Mouse (Mus musculus) heart, embryonic 13.5 days (tissue): ENCODE measurements around the gene Mxd4. TPM values are rescaled to one million over a fixed set of nuclear protein-coding genes. Genes with fewer than 3 reads are reported as not detected.

ENCODE experiments used
- ATAC-seq: fragments of 200-750 bp; cut with Nextera tagmentation; 2 replicates; pipeline ENCODE4 v1.8.0; 2017; ENCODE audit warnings: moderate TSS enrichment; ENCODE audit not compliant: insufficient number of reproducible peaks, low FRiP score, low TSS enrichment; ENCODE audit errors: extremely low read depth
- H3K27ac ChIP-seq: fragments of 300-500 bp; sonication (generic); replicated peaks from 2 replicates; pipeline ENCODE4 v1.5.1; 2015; ENCODE audit warnings: moderate library complexity, mild to moderate bottlenecking, inconsistent platforms
- H3K27me3 ChIP-seq: fragments of 300-500 bp; sonication (generic); replicated peaks from 2 replicates; pipeline ENCODE4 v1.6.1; 2015; ENCODE audit warnings: mild to moderate bottlenecking, inconsistent platforms
- H3K36me3 ChIP-seq: fragments of 300-500 bp; sonication (generic); 2 replicates; pipeline ENCODE4 v1.6.1; 2015; ENCODE audit warnings: mild to moderate bottlenecking, inconsistent platforms
- H3K4me1 ChIP-seq: fragments of 300-500 bp; sonication (generic); 2 replicates; pipeline ENCODE4 v1.6.1; 2015; ENCODE audit warnings: inconsistent platforms
- H3K4me2 ChIP-seq: fragments of 300-500 bp; sonication (generic); 2 replicates; pipeline ENCODE4 v1.6.1; 2015; ENCODE audit warnings: inconsistent platforms, mild to moderate bottlenecking, moderate library complexity
- H3K4me3 ChIP-seq: fragments of 300-500 bp; sonication (generic); 2 replicates; pipeline ENCODE4 v1.5.1; 2015; ENCODE audit warnings: moderate library complexity, mild to moderate bottlenecking, inconsistent platforms
- H3K9ac ChIP-seq: fragments of 300-500 bp; sonication (generic); 2 replicates; pipeline ENCODE4 v1.6.1; 2015; ENCODE audit warnings: inconsistent platforms, mild to moderate bottlenecking, moderate library complexity
- H3K9me3 ChIP-seq: fragments of 300-500 bp; sonication (generic); 2 replicates; pipeline ENCODE4 v1.6.1; 2016; ENCODE audit warnings: inconsistent platforms
- WGBS: fragments of 180-500 bp; shearing (Covaris S2); methylation state at CpG from one replicate; pipeline ENCODE4 v1.1.7; 2015; ENCODE audit warnings: mixed read lengths; 5-methylcytosine and 5-hydroxymethylcytosine counted together
- polyA plus RNA-seq: library from polyadenylated mRNA; unstranded; fragments of >200 nt; fragmentation: Nextera tagmentation; extraction: Ambion mirVana; gene quantifications from 2 replicates; pipeline ENCODE4 v1.2.1, GENCODE M21; 2015

Gene Mxd4
- polyA plus RNA-seq, result 23.1 and 23.6 TPM in 2 replicates

- Histone ChIP-seq H3K4me2 (peak within 1 kb of the TSS; percentile 93), H3K27ac (peak within 1 kb of the TSS; percentile 96), H3K9ac (peak within 1 kb of the TSS; percentile 96), H3K36me3 (peaks cover 3% of the 10 kb centered on the region; the same call in 1 of the 2 replicates), H3K9me3 (no peaks in the 10 kb centered on the region), H3K4me3 (peak within 1 kb of the TSS; percentile 96), H3K27me3 (no peaks in the 10 kb centered on the region), H3K4me1 (peaks cover 67% of the 10 kb centered on the region)
- ATAC-seq, result peak; percentile 97
- under 1% methylated on average over 60 of the region's 60 CpGs for WGBS
These were observed at the start of gene Mxd4 for GRCm38 (mm10) chr5:34187601-34188316. Gene Mxd4 (minus strand): TSS chr5:34187720.

DNA sequence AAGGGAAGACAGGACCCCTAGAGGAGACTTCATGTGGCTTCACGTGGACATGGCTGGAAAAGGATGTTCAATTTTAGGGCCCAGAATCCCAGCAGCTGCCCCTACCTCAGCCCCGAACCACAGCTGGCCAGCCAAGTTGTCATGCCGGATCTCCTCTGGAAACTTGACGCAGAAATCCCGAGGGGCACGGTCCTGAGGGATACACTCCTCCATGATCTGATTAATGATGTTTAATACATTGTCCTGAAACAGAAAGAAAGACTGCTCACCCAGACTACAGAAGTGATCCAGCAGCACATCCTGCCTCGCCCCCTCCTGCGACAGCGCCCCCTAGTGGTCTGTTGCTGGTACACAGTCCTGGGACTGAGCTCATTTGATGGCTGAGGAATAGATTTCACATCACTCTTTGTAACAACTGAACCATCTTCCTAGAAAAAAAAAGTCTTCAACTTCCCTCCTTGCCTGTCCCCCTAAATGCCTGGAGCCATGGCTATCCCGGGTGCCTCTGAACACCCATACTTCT lies 48.4 kb upstream of the Mxd4 start:
- H3K27me3 ChIP-seq, result peaks cover 52% of the 10 kb centered on the region
- no peak for ATAC-seq
- 53% methylated on average over 10 of the region's 10 CpGs for WGBS
- no peak overlapping the region for H3K9ac ChIP-seq
- H3K4me3 ChIP-seq, result no peak overlapping the region
- H3K9me3 ChIP-seq, result no peaks in the 10 kb centered on the region
- no peaks in the 10 kb centered on the region for H3K4me1 ChIP-seq
- no peak overlapping the region for H3K27ac ChIP-seq
- H3K36me3 ChIP-seq, result no peaks in the 10 kb centered on the region
- no peak overlapping the region for H3K4me2 ChIP-seq

- no peak overlapping the region for H3K4me2 ChIP-seq
These were observed 47.5 kb upstream of the Mxd4 start for GRCm38 (mm10) chr5:34235056-34235455.

DNA sequence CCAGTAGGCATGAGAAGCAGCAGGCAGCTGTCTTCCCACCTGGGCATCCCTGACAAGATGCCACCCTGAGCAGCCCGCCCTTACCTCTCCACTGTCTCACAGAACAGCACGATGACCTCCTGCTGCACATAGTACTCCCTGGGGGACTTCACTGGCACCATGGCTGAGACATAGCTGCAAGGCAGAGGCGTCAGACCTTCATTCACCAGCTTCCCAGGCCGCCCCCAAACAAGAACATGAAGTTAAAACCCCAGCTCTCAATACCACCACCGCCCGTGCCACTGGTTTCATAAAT lies 45.6 kb upstream of the Mxd4 start:
- peaks cover 52% of the 10 kb centered on the region for H3K27me3 ChIP-seq
- H3K4me2 ChIP-seq, result no peak overlapping the region
- H3K4me1 ChIP-seq, result peaks cover 10% of the 10 kb centered on the region
- 75% methylated on average over 6 of the region's 6 CpGs for WGBS
- no peak overlapping the region for H3K4me3 ChIP-seq
- no peaks in the 10 kb centered on the region for H3K36me3 ChIP-seq
- H3K9me3 ChIP-seq, result no peaks in the 10 kb centered on the region
- H3K27ac ChIP-seq, result no peak overlapping the region
- no peak for ATAC-seq
- no peak overlapping the region for H3K9ac ChIP-seq

More at GRCm38 (mm10) chr5:34235056-34235455, 47.5 kb upstream of the Mxd4 start:
- Histone ChIP-seq H3K27ac (no peak overlapping the region), H3K9ac (no peak overlapping the region), H3K4me3 (no peak overlapping the region), H3K27me3 (peaks cover 52% of the 10 kb centered on the region), H3K9me3 (no peaks in the 10 kb centered on the region), H3K4me1 (peaks cover 7% of the 10 kb centered on the region), H3K36me3 (no peaks in the 10 kb centered on the region)
- no peak for ATAC-seq
- 46% methylated on average over 4 of the region's 4 CpGs for WGBS

- Histone ChIP-seq H3K9me3 (no peaks in the 10 kb centered on the region), H3K27ac (no peak overlapping the region), H3K27me3 (peaks cover 50% of the 10 kb centered on the region), H3K9ac (no peak overlapping the region), H3K4me1 (peaks cover 10% of the 10 kb centered on the region), H3K36me3 (no peaks in the 10 kb centered on the region), H3K4me3 (no peak overlapping the region), H3K4me2 (no peak overlapping the region)
- ATAC-seq, result no peak
- 70% methylated on average over 8 of the region's 8 CpGs for WGBS
These were observed 45.1 kb upstream of the Mxd4 start for GRCm38 (mm10) chr5:34232481-34233220.

DNA sequence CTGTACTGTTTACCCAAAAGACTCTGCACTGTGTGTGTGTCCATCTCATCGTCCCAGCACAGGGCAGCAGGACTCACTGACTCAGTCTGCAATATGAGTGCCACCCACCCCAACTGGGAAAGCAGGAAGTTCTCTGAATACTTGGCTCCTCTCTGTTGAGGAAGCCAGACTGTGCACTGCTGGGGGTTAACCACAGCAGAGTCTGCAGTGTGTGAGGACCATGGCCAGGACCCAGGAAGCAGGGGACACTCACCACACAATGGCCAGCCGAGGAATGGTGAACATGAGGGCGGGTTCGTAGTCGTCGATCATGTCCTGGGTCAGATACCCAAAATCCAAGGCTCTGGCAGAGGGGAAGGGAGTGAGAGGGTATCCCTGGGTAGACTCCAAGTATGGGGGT lies 44.4 kb upstream of the Mxd4 start:
- ATAC-seq, result no peak
- H3K4me1 ChIP-seq, result peaks cover 10% of the 10 kb centered on the region
- WGBS, result 86% methylated on average over 6 of the region's 6 CpGs

DNA sequence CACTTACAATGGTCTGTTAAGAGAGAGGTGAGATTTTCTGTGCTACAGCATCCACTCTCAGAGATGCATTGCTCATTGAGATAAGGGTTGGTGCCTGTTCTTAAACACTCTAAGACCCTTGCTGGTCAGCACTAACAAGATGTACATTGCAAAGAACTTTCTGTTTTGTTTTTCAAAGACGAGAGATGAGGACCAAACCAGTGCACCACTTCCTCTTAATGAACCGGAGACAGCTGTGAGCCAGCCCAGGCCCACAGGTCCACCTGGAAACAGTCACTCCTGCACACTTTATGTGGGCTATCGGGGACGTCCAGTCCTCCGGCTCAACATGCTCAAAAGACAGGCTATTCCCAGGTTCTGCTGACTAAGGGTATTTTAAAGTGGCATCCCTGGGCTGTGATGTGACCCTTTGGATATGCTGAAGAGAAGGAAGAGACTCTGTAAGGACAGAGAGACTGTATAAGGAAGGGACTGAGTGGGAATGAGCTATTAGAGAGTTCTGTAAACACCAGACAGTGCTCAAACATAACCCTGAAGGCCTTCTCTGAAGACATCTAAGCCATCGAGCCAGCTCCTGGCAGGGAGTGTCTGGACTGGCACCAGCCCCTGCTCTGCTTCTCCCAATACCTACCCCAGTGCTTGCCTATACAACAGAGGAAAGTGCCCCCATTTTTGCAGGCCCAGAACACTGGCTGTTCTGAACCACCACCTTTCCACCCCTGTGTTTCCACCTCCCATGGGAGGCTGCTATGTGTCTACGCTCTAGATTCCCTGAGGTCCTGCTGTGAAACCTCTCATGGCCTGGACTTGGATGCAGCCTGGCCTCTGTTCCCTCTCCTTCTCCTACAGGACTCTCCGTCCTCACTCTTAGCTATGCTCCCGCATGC lies 43.3 kb upstream of the Mxd4 start:
- Histone ChIP-seq H3K4me3 (no peak overlapping the region), H3K36me3 (no peaks in the 10 kb centered on the region), H3K4me1 (peaks cover 10% of the 10 kb centered on the region), H3K27ac (no peak overlapping the region), H3K9ac (no peak overlapping the region), H3K9me3 (no peaks in the 10 kb centered on the region), H3K27me3 (peaks cover 38% of the 10 kb centered on the region), H3K4me2 (no peak overlapping the region)
- WGBS, result 54% methylated on average over 9 of the region's 9 CpGs
- no peak for ATAC-seq

More for the DNA sequence above, 44.4 kb upstream of the Mxd4 start:
- H3K27ac ChIP-seq, result no peak overlapping the region
- H3K36me3 ChIP-seq, result no peaks in the 10 kb centered on the region
- H3K27me3 ChIP-seq, result peaks cover 43% of the 10 kb centered on the region
- H3K4me3 ChIP-seq, result no peak overlapping the region
- H3K9me3 ChIP-seq, result no peaks in the 10 kb centered on the region
- H3K4me2 ChIP-seq, result no peak overlapping the region
- H3K9ac ChIP-seq, result no peak overlapping the region

- Histone ChIP-seq H3K4me3 (no peak overlapping the region), H3K36me3 (no peaks in the 10 kb centered on the region), H3K27ac (no peak overlapping the region), H3K9ac (no peak overlapping the region), H3K9me3 (no peaks in the 10 kb centered on the region), H3K4me2 (no peak overlapping the region), H3K27me3 (peaks cover 36% of the 10 kb centered on the region), H3K4me1 (peaks cover 10% of the 10 kb centered on the region)
- ATAC-seq, result no peak
- WGBS, result 87% methylated on average over 5 of the region's 5 CpGs
These were observed 42.0 kb upstream of the Mxd4 start for GRCm38 (mm10) chr5:34229503-34229902.

- H3K9me3 ChIP-seq, result no peaks in the 10 kb centered on the region
- peaks cover 43% of the 10 kb centered on the region for H3K27me3 ChIP-seq
- H3K4me3 ChIP-seq, result no peak overlapping the region
- no peak overlapping the region for H3K9ac ChIP-seq
- WGBS, result 65% methylated on average over 2 of the region's 2 CpGs
- H3K4me1 ChIP-seq, result peaks cover 8% of the 10 kb centered on the region
- H3K36me3 ChIP-seq, result no peaks in the 10 kb centered on the region
- H3K27ac ChIP-seq, result no peak overlapping the region
- ATAC-seq, result no peak
- no peak overlapping the region for H3K4me2 ChIP-seq
These were observed 38.0 kb upstream of the Mxd4 start for GRCm38 (mm10) chr5:34225516-34225915.

DNA sequence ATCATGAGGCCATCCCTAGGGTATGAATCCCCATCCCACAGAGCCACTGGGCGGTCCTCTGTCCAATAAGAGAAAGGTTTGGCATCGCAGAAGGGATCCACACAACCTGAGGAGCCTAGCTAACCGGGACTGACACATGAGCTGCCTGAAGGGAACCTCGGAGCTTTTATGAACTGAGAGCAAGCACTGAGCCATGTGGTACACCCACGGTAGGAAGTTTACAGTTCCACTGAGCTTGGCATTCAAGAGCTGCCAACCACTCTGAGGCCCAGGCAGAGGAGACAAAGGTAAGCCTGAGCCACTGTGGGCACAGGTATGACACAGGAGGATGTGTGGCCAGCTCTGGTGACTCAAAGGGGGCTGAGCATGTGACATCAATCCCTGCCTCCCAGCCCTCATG lies 37.0 kb upstream of the Mxd4 start:
- H3K27me3 ChIP-seq, result peaks cover 48% of the 10 kb centered on the region
- no peak overlapping the region for H3K4me2 ChIP-seq
- no peaks in the 10 kb centered on the region for H3K36me3 ChIP-seq
- no peaks in the 10 kb centered on the region for H3K4me1 ChIP-seq
- no peak for ATAC-seq
- no peak overlapping the region for H3K9ac ChIP-seq
- no peak overlapping the region for H3K4me3 ChIP-seq
- H3K9me3 ChIP-seq, result no peaks in the 10 kb centered on the region
- H3K27ac ChIP-seq, result no peak overlapping the region
- 78% methylated on average over 5 of the region's 5 CpGs for WGBS

DNA sequence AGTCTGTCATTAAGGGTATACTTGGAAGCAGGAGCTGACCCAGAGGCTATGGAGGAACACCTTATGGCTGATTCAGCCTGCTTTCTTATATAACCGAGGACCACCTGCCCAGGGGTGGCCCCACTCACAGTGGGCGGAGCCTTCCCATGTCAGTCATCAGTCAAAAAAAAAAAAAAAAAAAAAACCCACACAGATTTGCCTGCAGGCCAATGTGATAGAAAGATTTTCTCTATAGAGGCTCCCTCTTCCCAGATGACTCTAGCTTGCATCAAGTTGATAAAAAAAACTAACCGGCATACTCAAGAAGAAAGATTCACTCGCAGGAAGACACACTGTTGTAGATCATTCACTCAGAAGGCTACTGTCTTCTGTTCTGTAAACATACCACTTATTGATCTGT lies 32.5 kb upstream of the Mxd4 start:
- WGBS, result 75% methylated on average over 4 of the region's 4 CpGs
- no peaks in the 10 kb centered on the region for H3K9me3 ChIP-seq
- H3K27ac ChIP-seq, result no peak overlapping the region
- no peak for ATAC-seq
- no peak overlapping the region for H3K4me2 ChIP-seq
- H3K4me1 ChIP-seq, result peaks cover 34% of the 10 kb centered on the region
- peaks cover 55% of the 10 kb centered on the region for H3K27me3 ChIP-seq
- no peak overlapping the region for H3K9ac ChIP-seq
- no peaks in the 10 kb centered on the region for H3K36me3 ChIP-seq
- no peak overlapping the region for H3K4me3 ChIP-seq
